Mouse (Mus musculus): Measurements from ENCODE around the gene Trim37.

GRCm38 (mm10) chr11:87087142-87087541 lies 39.7 kb upstream of the Trim37 start:
- no peak for TF ChIP-seq CTCF (IDR thresholded peaks at IDR 0.05; ENCODE audit: low read depth)
- no peak for TF ChIP-seq EP300 (IDR thresholded peaks at IDR 0.05; ENCODE audit: low read depth)

All from liver, postnatal 0 days (tissue).